Mouse (Mus musculus): ENCODE data around the gene 9430097D07Rik.

DNA sequence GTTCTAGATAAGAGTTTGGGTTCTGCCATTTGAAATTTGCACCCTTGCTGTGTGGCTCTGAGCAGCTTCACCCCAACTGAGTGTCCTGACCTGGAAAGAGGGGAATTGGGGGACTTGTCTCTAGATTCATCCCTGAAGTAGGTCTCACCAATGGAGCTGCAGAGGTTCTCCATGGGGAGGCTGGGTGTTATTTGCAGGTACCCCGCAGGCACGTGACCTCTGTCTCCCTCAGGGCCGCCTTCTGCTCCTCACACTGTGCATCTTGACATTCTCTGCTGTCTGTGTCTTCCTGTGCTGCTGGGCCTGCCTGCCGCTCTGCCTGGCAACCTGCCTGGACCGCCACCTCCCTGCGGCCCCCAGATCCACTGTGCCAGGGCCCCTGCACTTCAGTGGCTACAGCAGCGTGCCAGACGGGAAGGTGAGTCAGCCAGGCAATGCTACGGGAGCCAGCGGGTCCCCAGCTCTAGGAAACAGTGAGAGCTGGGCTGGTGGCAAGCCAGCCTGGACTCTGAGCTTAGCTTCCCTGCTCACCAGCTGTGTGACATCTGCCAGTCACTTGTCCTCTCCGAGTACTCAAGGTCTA lies 13.8 kb upstream of the 9430097D07Rik start:
- TF ChIP-seq TCF12 (IDR thresholded peaks at IDR 0.05; ENCODE audit: low read depth, low read length) (no peak), MEF2A (IDR thresholded peaks at IDR 0.05; ENCODE audit: borderline replicate concordance, low read depth, low read length) (no peak), RAD21 (IDR thresholded peaks at IDR 0.05; ENCODE audit: low read depth, low read length) (no peak), USF2 (conservative IDR thresholded peaks at IDR 0.05; ENCODE audit: low read depth, low read length) (no peak), EP300 (IDR thresholded peaks at IDR 0.05; ENCODE audit: low read length) (no peak), POLR2A (IDR thresholded peaks at IDR 0.05; ENCODE audit: low read depth, low read length) (no peak), ZMIZ1 (IDR thresholded peaks at IDR 0.05; ENCODE audit: low read depth, low read length) (no peak), MAFK (IDR thresholded peaks at IDR 0.05; ENCODE audit: insufficient replicate concordance, low read length) (no peak), UBTF (IDR thresholded peaks at IDR 0.05; ENCODE audit: low read depth, low read length) (no peak), SMC3 (IDR thresholded peaks at IDR 0.05; ENCODE audit: low read depth, low read length) (no peak), CTCF (conservative IDR thresholded peaks at IDR 0.05 in 1 of 2, IDR thresholded peaks at IDR 0.05 in 1 of 2; ENCODE audit: low read depth in 2 of 2, low read length in 2 of 2) (no peak), ZC3H11A (IDR thresholded peaks at IDR 0.05; ENCODE audit: low read depth, low read length) (no peak), IRF4 (IDR thresholded peaks at IDR 0.05; ENCODE audit: low read depth, low read length) (no peak)
